Mouse (Mus musculus) layer of hippocampus, adult 11-12 months (tissue): Measurements from ENCODE around the gene Plxna2.

Experiments used
- DNase-seq: peaks from one replicate; pipeline ENCODE4 v3.0.0; 2022; ENCODE audit warnings: low spot score

Gene Plxna2

GRCm38 (mm10) chr1:194617918-194618317 lies at the start of gene Plxna2:
Gene Plxna2 (plus strand): TSS chr1:194618218.
- DNase-seq = no peak

- DNase-seq = no peak
Observed at GRCm38 (mm10) chr1:194573870-194574269, 44.1 kb upstream of the Plxna2 start.

DNA sequence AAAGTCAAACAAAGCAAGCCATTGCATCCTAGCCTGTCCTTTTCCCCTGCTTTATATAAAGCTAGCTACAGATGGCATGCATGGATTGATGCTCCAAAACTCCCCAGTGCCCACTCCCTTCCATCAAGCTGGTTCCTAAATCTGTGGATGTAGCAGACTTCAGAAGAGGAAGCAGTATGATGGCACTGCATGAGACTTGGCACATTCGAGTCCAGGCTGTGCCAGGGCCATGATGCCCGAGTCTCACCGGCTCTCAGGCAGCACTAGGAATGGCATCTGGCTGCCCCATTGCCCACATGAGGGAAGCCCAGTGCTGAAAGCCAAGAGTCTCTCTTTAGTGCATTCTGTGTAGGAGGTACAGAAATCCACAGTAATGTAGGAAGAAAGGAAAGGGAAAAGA lies 39.7 kb upstream of the Plxna2 start:
- DNase-seq = peak; percentile 42

DNA sequence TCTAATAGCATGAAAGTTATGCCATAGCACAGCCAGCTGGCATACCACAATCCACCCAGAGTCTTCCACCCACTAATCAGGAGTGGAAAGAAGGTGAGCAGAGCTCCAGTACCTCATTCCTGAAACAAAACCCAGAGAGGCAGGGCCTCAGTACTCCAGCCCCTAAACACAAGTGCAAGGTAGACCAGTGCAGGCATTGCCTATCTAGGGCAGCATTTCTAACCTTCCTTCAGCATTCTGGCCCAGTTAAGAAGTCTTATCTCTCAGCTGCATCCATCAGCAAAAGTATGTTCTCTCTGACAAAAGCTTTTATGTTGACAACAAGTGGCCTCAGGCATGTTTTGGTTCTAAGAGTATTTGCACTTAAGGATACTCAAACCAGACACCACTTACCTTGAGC lies 37.5 kb upstream of the Plxna2 start:
- no peak for DNase-seq

DNA sequence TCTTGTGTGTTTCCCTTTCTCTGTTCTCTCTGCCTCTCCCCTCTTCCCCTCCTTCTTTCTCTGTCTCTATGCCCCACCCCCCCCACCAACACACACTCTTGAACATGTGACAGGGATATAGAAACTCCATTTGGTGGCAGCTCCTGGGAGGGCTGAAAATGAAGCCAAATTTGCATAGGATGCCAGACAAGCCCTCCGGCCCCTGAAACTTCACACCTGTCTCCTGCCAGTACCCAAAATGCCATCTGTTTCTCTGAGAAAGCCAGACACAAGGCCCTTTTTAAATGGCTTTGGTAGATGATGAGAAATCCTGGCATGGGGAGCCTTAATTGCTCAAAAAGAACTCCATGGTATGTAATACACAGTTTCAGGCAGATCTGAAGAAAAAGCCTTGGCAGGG lies 31.3 kb upstream of the Plxna2 start:
- DNase-seq = peak; percentile 13

DNA sequence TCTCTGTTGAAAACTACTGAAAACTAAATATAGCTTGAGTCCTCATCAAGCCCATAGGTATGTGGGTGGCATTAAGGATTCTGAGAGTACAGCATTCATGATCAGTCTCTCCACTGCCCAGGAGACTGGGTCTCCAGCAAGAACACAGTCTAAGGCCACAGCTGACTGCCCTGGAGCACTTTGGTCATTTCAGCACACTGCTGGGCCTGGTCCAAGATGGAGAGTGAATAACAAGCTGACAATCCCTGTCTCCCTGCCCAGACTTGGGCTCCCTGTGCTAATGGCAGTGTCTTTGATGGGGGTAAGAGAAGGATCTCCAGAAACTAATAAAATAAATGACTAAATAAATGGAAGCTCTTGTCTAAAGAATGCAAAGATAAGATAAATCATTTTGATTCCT lies 30.5 kb upstream of the Plxna2 start:
- peak; percentile 17 for DNase-seq

GRCm38 (mm10) chr1:194587956-194588668 lies 29.9 kb upstream of the Plxna2 start:
- no peak for DNase-seq

DNA sequence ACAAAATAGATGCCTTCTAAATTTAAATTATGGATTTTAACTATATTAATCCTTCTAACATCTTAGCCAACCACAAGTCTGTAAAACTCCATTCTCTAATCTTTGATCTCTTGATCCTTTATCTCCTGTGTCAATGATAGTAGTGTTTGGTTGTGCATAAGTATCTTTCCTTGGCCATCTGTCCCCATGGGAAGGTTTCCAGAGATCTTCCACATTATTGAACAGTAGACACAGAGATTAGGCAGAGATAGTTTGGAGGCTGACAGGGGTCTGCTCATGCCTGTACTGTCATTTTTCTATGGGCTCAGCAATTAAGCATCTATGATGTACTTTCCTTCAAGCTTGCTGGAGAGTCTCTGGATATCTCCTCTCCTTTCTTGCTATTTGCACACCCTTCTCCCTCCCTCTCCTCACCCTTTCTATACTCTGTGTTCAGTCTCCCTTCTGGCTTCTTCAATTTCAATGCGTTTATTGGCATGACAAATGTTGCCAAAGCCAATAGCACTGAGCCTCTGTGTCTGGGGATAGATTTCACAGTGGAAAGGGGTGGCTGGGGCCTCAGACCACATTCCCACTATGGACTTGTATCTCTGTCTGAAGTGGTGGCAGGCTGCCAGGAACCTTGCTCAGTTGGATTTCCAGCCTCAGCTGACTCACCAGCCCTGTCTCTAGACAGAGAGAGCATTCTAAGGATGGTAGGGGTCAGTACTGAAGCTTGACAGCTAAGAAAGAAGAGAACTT lies 29.1 kb upstream of the Plxna2 start:
- no peak for DNase-seq

GRCm38 (mm10) chr1:194593155-194593554 lies 24.9 kb upstream of the Plxna2 start:
- DNase-seq = no peak

- no peak for DNase-seq
Observed at GRCm38 (mm10) chr1:194607406-194608261, 10.4 kb upstream of the Plxna2 start.

DNA sequence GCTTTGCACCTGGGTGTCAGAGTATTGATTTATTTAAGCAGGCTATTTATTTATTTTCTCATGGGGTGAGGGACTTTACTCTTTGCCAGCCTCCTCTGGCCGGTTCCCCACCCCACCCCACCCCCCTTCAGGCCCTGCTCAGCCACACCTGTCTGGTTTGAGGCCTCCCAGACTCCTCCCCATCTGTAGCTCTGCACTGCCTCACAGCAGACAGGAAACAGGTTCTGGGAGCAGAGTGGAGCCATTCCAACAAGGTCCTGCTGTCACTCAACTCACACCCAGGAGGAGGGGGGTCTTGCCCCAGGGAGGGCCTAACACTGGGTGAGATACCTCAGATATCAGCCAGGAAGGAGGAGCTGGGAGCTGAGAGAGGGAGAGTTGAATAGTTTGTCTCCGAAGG lies 7.5 kb upstream of the Plxna2 start:
- DNase-seq = no peak

DNA sequence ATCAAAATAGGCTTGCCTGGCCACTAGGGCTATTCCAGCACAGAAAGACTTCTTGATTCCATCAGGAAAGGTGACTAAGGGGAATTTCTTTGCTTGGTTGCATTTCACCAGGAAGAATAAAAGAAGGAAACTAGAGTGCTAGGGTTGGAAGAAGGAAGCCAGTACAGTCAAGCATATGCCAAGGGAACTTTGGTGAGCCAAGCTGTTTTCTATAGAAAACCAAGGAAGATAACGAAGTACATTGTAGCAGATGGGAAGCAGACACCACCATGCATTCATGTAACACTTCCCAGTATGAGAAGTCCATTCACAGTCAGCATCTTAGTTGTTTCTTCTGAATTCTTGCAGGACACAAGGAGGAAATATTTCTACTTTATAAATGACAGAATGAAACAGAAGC lies 5.4 kb upstream of the Plxna2 start:
- no peak for DNase-seq

- DNase-seq = no peak
Observed at GRCm38 (mm10) chr1:194613271-194613834, 4.7 kb upstream of the Plxna2 start.

DNA sequence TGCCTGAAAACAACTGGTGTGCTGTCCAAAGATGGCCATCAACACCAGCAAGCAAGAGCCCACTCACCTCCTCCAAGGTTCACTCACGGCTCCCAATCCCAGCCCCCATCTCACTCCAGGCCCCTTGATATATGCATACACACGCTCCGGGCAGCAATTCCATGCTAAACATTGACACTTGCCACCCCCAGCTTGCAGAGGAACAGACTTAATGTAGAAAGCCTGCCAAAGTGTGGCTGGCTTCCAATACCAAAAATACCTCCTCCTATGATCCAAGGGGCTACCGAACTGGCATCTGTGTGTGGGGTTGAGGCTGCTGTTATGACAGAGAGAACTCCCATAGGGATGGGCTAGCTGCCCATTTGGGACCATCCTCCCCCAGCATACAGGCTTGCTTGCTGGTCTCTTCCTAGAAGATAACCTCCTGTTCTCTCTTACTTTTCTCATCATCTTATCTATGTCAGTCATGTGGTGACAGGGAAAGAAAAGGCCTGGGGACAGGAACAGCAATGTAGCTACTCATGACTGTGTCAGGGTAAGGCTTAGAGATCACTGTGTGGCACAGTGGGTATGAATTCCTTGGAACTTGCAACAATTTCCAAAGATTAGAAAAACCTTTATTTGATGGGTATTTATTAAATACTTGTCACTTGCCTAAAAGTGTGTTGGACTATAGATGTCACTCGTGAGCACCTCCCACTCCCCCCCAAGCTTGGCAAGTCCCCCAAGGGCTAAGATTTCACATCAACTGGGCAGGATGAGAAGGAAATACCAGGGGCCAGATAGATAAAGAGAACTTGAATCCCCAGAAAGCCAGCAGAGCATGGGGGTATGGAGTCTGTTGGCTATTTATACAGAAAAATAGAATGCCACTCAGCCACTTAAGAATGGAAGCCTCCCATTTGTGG lies 3.8 kb upstream of the Plxna2 start:
- DNase-seq = peak; percentile 64

GRCm38 (mm10) chr1:194616136-194616535 lies 1.9 kb upstream of the Plxna2 start:
- no peak for DNase-seq

- DNase-seq = peak; percentile 90
Observed at GRCm38 (mm10) chr1:194618841-194619311, 858 bp downstream of the Plxna2 start.

- peak; percentile 88 for DNase-seq
Observed at GRCm38 (mm10) chr1:194619353-194620244, 1.6 kb downstream of the Plxna2 start.

- DNase-seq = peak; percentile 47
Observed at GRCm38 (mm10) chr1:194620245-194620991, 2.4 kb downstream of the Plxna2 start.

DNA sequence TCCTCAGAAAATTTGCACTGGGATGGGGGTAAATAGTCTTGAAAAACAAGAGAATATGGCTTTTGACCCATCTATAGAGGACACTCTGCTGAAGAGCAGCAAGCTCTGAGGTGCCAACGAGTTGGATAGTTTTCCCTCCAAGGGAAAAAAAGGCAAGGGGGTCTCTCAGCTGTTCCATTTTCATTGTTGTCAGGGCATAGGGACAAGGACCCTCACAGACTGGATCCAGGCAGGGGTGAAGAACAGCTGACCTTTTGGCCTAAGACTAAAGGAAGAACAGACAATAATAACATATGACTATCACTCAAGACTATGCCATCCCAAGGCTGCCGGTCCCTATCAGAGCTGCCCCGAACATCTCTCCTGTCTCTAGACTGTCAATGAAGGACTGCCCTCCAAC lies 4.2 kb downstream of the Plxna2 start:
- no peak for DNase-seq
